Mouse (Mus musculus): ENCODE measurements around the gene Slc44a5.

The Slc44a5 gene

GRCm38 (mm10) chr3:154300006-154300405, 326.8 kb downstream of the Slc44a5 start:
- no peak for DNase-seq (ENCODE audit: low spot score)

GRCm38 (mm10) chr3:154301102-154301501, 327.9 kb downstream of the Slc44a5 start:
- DNase-seq (ENCODE audit: low spot score): no peak

GRCm38 (mm10) chr3:154305163-154305884, 332.1 kb downstream of the Slc44a5 start:
- no peak for DNase-seq (ENCODE audit: low spot score)

- no peak for DNase-seq (ENCODE audit: low spot score)
These were observed 344.5 kb downstream of the Slc44a5 start for GRCm38 (mm10) chr3:154317651-154318248.
